Mouse (Mus musculus): ENCODE data around the gene Clic4.
"Not testable (repeated sequence)": the region's sequence is repeated elsewhere in the genome, so short reads cannot be mapped to it uniquely, and the experiment has no call there.

The Clic4 gene

DNA sequence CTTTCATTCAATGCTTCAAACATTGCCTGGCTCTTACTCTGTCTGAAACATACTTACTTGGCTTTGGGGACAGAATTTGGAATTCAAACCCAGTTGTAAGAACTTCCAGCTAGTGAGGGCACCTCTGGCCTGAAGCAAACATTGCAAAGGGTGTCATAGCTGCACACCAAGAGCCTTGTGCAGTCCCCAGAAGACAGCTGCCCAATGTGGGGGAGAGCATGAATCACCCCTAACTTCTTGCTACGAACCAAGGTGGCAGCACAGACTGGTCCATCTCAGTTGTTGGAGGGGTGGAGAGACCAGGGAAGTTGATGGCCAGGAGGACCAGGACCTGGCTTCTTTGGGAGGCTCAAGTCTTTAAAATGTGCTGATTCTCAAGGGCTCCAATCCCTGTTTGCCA, 81.4 kb downstream of the Clic4 start:
- no peak for DNase-seq (ENCODE audit: low spot score in 2 of 2)

DNA sequence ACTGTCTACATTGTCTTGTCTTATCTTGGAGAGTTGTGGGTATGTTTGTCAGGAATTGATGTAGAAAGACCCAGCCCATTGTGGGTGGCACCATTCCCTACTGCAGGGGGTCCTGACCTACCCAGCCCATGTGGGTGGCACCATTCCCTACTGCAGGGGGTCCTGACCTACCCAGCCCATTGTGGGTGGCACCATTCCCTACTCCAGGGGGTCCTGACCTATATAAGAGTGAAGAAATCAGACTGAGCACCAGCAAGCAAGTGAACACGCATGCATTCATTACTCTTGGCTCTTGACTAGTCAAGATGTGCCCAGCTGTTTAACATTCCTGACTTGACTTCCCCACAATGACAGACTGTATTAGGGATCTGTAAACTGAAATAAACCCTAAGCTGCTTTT, 82.2 kb downstream of the Clic4 start:
- DNase-seq (ENCODE audit: low spot score in 2 of 2), result no peak

DNA sequence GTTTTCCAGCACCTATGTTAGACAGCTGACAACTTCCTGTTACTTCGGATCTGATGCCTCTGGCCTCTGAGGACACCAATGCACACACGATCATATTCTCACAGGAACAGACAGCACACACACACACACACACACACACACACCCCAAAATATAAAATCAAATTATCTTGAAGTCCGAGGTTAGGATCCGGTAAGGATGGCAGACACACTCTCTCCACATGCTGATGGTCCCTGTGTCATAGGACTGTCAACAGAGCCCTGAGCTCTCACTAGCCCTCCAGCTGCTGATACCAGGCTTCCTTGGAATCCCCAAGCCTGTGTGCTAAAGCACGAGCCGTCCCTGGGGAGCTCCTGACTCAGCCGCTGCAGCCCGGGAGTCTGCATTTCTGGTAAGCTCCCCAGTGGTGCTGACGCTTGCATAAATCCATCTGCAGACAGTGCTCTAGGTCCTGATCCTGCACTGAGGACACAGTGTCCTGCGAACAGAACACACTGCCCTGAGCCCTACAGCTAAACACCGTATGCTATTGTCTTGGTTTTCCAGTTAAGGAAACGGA, 83.1 kb downstream of the Clic4 start:
- DNase-seq (ENCODE audit: low spot score in 2 of 2), result no peak

DNA sequence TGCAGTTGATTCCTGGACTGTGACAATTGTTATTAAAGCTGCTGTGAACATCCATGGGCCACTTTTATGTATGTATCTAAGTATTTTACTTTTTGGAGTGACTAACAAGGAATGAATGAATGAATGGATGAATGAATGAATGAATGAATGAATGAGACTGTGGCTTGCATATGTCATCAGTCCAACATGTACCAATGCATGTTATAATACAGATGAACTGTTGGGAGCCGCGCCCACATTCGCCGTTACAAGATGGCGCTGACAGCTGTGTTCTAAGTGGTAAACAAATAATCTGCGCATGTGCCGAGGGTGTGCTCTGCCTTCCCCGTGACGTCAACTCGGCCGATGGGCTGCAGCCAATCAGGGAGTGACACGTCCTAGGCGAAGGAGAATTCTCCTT, 88.3 kb downstream of the Clic4 start:
- not testable (repeated sequence) for DNase-seq (ENCODE audit: low spot score in 2 of 2)

DNA sequence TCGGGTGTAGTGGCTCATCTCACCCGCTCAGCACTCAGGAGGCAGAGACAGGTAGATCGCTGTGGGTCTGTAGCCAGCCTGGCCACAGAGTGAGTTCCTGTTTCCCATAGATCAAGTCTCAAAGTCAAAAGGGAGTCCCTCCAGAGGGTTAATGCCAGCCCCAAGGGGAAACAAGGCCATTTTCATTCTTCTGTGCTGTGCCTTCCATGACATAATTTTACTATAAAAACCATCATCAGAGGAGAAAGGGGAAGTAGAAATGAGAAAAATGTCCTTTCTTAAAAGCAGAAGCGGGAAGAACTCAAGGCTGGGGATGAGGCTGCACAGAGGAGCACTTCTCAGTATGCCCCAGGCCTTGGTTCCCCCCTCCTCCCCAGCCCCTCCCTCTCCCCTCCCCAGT, 90.8 kb downstream of the Clic4 start:
- DNase-seq (ENCODE audit: low spot score in 2 of 2), result no peak

DNA sequence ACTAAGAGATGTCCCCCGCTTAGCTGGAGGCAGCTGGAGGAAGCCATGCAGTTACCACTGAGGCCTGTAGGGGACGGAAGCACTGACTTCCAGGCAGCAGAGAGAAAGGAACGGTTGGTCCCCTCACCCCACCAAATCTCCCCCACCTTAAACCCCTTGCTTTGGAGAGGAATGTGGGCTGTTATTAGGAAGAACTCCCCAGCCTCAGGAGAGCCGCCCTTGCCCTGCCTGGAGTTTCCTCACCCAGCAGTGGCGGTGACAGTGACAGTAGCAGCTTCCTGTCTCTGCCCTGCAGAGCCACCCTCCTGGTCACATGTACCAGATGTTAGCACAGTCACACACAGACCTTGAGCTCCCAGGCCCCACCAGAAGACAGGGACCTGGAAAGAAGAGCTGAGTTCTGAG, 93.5 kb downstream of the Clic4 start:
- peak; percentile 52 to 75 for DNase-seq (ENCODE audit: low spot score in 2 of 2)

DNA sequence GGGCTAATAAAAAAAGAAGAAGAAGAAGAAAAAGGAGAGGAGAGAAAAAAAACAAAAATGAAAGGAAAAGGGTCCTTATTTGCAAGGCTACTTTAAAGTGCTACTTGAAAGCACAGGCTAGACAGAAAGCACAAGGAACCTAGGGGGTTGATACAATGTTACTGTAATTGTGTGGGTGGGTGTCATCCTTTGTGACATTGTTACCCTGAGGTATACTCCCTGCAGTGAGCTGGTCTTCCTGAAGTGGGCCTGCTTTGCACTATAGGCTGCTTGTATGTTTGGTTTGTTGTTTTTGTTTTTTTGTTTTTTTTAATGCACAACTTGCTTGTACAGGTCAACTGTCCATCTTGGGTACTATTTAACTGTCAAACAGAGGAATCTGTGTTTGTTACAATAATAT, 95.0 kb downstream of the Clic4 start:
- no peak for DNase-seq (ENCODE audit: low spot score in 2 of 2)

DNA sequence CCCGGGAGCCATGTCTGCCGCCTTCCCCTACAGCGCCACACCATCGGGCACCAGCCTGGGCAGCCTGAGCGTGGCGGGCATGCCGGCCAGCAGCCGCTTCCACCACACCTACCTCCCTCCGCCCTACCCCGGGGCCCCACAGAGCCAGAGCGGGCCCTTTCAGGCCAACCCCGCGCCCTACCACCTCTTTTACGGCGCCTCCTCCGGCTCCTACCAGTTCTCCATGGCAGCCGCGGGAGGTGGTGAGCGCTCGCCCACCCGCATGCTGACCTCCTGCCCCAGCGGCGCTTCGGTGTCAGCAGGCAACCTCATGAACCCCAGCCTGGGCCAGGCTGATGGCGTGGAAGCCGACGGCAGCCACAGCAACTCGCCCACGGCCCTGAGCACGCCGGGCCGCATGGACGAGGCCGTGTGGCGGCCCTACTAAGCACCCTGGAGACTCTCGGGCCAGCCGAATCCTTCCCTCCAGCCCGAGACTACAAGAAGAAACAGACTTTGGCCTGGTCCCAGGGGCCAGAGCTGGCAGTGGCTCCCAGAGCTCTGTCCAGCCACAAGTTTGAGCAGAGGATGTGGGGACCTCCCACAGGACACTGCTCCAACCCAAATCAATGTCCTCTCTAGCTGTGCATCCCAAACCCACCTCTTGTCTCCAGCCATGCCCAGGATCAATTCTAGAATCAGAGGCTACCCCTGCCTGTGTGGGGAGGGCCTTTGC, 97.1 kb downstream of the Clic4 start:
- no peak for DNase-seq (ENCODE audit: low spot score in 2 of 2)

DNA sequence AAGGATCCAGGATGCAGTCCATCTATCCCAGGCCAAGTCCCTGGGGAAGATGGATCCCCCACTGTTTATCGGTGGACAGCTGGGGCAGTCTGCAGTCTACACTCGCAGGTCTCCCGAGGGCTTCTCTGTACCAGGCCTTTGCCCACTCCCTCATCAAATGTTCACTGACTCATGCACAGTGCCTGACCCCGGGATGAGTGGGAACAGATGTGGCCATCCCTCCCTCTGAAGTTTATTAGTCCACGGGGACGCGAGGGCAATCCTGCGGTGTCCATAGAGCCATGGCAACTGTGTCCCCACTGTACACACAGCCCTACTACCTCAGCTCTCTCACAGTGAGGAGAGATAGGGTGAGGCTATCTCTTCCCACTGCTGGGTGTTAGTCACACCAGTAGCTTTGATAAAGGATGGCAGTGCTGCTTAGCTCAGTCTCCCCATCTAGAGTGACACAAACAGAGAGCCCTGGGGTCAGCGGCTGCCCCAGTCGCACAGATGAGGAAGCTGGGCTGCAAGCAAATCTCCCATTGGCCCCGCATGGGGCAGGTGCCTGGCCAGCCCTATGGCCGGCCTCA, 101.2 kb downstream of the Clic4 start:
- DNase-seq (ENCODE audit: low spot score in 2 of 2), result no peak

DNA sequence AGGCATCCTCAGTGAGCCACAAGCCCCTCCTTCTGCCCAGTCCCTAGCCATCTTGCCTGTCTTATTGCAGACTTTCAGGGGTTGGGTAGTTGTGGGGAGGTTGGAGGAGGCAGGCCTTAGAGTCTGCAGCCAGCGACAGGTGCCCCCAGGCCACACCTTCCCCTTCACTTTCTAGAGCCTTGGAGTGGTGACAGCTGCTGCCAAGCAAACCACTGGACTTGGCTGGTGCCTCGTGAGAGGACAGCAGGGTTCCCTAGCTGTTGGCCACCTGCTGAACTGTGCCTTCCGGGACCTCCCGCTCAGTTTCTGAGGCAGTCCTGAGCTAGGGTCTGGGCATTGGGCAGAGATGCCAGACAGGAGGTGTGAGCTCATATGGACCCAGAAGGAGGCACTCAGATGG, 103.1 kb downstream of the Clic4 start:
- no peak for DNase-seq (ENCODE audit: low spot score in 2 of 2)

DNA sequence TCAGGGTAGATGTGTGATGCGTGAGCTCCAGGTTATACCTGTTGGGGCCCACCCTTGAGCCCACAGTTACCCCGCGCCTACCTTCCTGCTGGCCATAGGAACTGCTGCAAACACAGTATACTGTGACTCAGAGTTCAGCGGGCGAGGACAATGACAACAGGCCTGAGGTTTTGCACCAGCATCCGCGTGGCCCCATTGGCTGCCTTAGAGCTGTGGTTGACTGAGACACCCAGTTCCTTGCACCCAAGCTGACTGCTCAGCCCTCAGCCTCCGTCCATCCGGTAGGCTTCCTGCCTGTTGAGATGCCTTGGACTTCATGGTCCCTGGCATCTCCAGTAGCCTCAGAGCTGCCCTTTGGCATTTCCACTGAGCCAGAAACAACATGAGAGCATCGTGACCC, 103.5 kb downstream of the Clic4 start:
- DNase-seq (ENCODE audit: low spot score in 2 of 2), result no peak

DNA sequence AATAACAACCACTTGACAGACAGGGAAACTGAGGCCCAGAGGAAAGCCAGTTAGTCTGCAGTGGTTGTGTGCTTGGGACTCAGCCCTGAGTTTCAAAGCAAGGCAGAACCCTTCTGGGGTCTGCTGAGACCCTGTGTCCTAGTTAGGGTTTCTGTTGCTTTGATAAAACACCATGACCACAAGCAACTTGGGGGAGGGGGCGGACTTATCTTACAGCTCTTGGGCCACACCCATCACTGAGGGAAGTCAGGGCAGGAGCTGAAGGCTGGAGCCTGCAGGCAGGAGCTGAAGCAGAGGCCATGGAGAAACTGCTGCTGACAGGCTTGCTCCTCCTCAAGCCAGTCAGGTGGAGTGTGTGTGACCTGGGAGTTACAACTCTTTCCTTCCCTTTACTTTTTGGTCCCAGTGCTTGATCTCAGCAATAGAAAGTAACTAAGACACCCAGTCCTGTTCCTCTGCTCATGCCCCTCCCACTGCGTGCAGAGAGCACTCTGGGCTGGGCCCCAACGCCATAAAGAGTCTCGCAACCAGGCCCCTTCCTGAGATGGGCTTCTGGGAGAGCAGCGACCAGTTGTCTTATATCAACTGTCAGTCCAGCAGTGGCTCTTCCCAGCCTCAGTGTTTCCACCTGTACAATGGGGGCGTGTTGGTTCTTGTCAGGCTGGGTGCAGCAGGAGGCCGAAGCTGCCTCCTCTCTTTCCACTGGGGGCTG, 104.6 kb downstream of the Clic4 start:
- no peak for DNase-seq (ENCODE audit: low spot score in 2 of 2)

DNA sequence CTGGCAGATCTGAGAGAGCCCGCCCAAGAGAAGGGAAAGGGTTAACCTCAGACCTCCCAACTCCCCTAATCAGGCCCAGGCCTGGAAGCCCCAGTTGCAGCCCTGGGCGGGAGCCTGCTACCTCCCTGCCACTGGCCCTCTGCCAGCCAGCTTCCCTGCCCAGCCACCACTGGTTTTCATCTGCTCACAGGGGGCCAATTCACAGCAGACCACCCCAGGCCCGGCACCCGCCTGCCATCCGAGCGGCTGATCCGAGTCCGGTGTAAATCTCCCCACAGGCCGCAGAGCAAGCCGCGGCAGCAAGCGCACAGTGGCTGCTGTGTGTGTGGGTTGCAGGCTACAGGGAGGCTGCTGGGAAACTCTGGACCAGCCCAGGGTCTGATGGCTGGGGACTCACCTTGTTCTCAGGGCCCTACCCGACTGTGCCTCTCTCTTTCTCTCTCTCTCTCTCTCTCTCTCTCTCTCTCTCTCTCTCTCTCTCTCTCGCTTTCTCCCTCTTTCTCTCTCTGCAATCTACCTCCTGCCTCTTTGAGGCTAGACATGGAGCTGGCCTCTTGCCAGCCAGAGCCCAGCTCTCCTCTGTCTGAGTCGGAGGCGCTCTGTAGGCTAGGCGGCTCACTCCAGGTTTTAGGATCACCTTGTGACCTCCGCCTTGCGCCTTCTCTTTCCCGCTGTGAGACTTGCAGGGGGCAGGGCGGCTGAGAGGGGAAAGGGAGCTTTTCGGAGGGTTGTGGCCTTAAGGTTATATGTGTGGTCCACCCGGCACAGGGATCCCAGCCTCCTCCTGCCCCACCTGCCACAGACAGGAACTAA, 106.0 kb downstream of the Clic4 start:
- DNase-seq (ENCODE audit: low spot score in 2 of 2), result no peak

DNA sequence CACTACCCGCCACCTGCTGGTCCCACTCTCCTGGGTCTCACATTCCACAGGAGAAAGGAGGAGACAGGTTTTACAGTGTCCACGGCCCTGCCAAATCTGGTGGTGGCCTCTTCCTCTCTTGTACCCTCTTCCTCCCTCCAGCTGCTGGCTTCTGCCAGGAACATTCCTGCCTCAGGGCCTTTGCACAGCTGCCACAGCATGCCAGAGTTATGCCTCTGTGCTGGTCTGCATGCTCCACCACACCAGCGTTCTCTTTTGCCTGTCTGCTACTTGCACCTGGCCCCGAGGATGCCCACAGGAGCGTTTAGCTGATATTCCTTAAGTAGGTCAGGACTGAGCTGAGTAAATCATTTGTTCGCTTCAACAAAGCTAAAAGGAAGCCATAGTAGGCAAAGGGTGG, 106.9 kb downstream of the Clic4 start:
- peak; percentile 56 to 57 for DNase-seq (ENCODE audit: low spot score in 2 of 2)
